Mouse (Mus musculus) megakaryocyte, embryonic 14.5 days (primary cell): ENCODE results near the gene Mrps7.

Experiments
- FLI1 ChIP-seq: IDR thresholded peaks from 2 replicates; pipeline ENCODE4 v1.6.1; 2012; ENCODE audit warnings: low read length, inconsistent platforms, mixed read lengths
- GATA1 ChIP-seq: IDR thresholded peaks from 3 replicates; pipeline ENCODE4 v1.6.1; 2012; ENCODE audit warnings: mixed read lengths, low read length, inconsistent platforms, borderline replicate concordance

DNA sequence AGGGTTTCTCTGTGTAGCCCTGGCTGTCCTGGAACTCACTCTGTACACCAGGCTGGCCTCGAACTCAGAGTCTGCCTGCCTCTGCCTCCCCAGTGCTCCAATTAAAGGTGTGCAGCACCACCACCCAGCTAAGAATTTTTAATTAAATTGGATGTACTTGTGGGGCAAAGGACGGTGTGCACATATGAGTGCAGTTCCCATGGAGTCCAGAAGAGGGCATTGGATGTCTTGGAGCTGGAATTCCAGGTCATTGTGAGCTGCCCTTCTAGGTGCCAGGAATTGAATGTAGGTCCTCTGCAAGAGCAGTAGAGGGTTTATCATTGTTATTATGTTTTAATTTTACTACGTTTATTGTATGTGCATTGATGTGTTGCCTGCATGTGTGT is 27.8 kb downstream of the Mrps7 start:
- TF ChIP-seq GATA1 (no peak), FLI1 (no peak)
